Comparison of ENCODE assay signal across 11 mouse cellular contexts in genomic region chr12:70233637-70234315, GRCm38 (mm10). TPM values are rescaled to one million over a fixed set of nuclear protein-coding genes. Genes with fewer than 3 reads are reported as not detected.
A peak's percentile ranks its signal among the peaks of the same experiment; 100 is the strongest.
DNase-seq lines count a peak whose midpoint lies in the region; TF ChIP-seq lines count a peak whose summit lies in the region.
"Had no signal": no experiment of that assay in that cellular context is flagged by ENCODE, and none has a peak within 500 bp of the region (broad histone marks: within the 10 kb centered on the region; RNA-seq: fewer than 3 reads in every experiment).

No protein-coding gene starts in this region.

- no peak for TF ChIP-seq EP300 in CH12.LX (IDR thresholded peaks at IDR 0.05; ENCODE audit: low read length)

- TF ChIP-seq RAD21 in CH12.LX (IDR thresholded peaks at IDR 0.05; ENCODE audit: low read depth, low read length), result no peak

- TF ChIP-seq CTCF in liver, adult 2 months (IDR thresholded peaks at IDR 0.05; ENCODE audit: low read depth, low read length), result no peak
- no peak for TF ChIP-seq CTCF in CH12.LX (conservative IDR thresholded peaks at IDR 0.05 in 1 of 2, IDR thresholded peaks at IDR 0.05 in 1 of 2; ENCODE audit: low read depth in 2 of 2, low read length in 2 of 2)

- H3K4me3 ChIP-seq in liver, adult 2 months (ENCODE audit: insufficient read depth, low read depth, low read length), result no peak overlapping the region
- no peak overlapping the region for H3K4me3 ChIP-seq in CH12.LX (replicated peaks in 1 of 3; ENCODE audit: low read depth in 2 of 3, low read length in 2 of 3, poor library complexity in 1 of 3)
- peak overlapping the region; percentile 63 for H3K4me3 ChIP-seq in megakaryocyte, embryonic 14.5 days (replicated peaks)
- H3K4me3 ChIP-seq: forebrain, embryonic 12.5 days; heart, embryonic 10.5 days; stomach, embryonic 15.5 days had no signal

- no peaks in the 10 kb centered on the region for H3K79me2 ChIP-seq in liver, adult 2 months (ENCODE audit: control insufficient read depth, insufficient read depth, low read length)
- no peaks in the 10 kb centered on the region for H3K79me2 ChIP-seq in CH12.LX (replicated peaks; ENCODE audit: control insufficient read depth, extremely low read depth, insufficient read depth, poor library complexity, severe bottlenecking)

- in situ Hi-C loops in CH12.LX (cut with MboI; ENCODE audit: low pct_ligation_motif_present, low pct_unique_long_range_greater_than_20kb, low sequenced_read_pairs), result loop anchor here (25.0 kb wide), 1 partner anchor 679 kb away; no protein-coding TSS in a partner anchor

- H3K9me3 ChIP-seq in CH12.LX (replicated peaks; ENCODE audit: low read length), result no peaks in the 10 kb centered on the region
- H3K9me3 ChIP-seq in megakaryocyte, embryonic 14.5 days, result no peaks in the 10 kb centered on the region
- H3K9me3 ChIP-seq: forebrain, embryonic 12.5 days; heart, embryonic 10.5 days; stomach, embryonic 15.5 days had no signal

- H3K36me3 ChIP-seq in liver, adult 2 months (ENCODE audit: control insufficient read depth, insufficient read depth, low read length), result no peaks in the 10 kb centered on the region
- no peaks in the 10 kb centered on the region for H3K36me3 ChIP-seq in CH12.LX (replicated peaks in 1 of 2; ENCODE audit: control insufficient read depth in 1 of 2, insufficient read depth in 1 of 2, low read length in 1 of 2)
- peaks cover 3% of the 10 kb centered on the region for H3K36me3 ChIP-seq in megakaryocyte, embryonic 14.5 days (replicated peaks; ENCODE audit: low read length)
- H3K36me3 ChIP-seq: forebrain, embryonic 12.5 days; heart, embryonic 10.5 days; stomach, embryonic 15.5 days had no signal

- 29% methylated on average over 6 of the region's 6 CpGs for WGBS in liver, adult 2 months

- DNase-seq in liver, adult 2 months (ENCODE audit: extremely low read depth, low read depth, low spot score), result peak; percentile 100
- DNase-seq in liver, result no peak
- no peak for DNase-seq in CH12.LX (ENCODE audit: extremely low read depth)
- DNase-seq in adrenal gland, postnatal 14 days, result peak; percentile 44
- no peak for DNase-seq in ovary, postnatal 14 days (ENCODE audit: low spot score)
- no peak for DNase-seq in cerebellum, adult 8-10 months
- DNase-seq: layer of hippocampus, adult 9-11 months had no signal

- no peak for TF ChIP-seq POLR2A in liver, adult 2 months (IDR thresholded peaks at IDR 0.05; ENCODE audit: extremely low read depth, insufficient read depth, low read length)
- TF ChIP-seq POLR2A in CH12.LX (IDR thresholded peaks at IDR 0.05; ENCODE audit: low read depth, low read length), result no peak

- H3K27ac ChIP-seq in liver, adult 2 months (replicated peaks; ENCODE audit: insufficient read depth, low read depth, low read length), result 0 out of 2 replicates have a peak overlapping the region, but pooled peaks have one; percentile 1
- H3K27ac ChIP-seq in CH12.LX (ENCODE audit: insufficient read depth, low read depth), result no peak overlapping the region
- H3K27ac ChIP-seq: forebrain, embryonic 12.5 days; heart, embryonic 10.5 days; stomach, embryonic 15.5 days had no signal

- dilution Hi-C loops in CH12.LX (cut with MboI; ENCODE audit: extremely low pct_ligation_motif_present, extremely low pct_unique_long_range_greater_than_20kb, low sequenced_read_pairs), result no loop called here

- peaks cover 14% of the 10 kb centered on the region for H3K4me1 ChIP-seq in liver, adult 2 months (ENCODE audit: control insufficient read depth, insufficient read depth, low read length)
- peaks cover 0 to 5% of the 10 kb centered on the region in 2 experiments; a peak in 1 of 4 replicates for H3K4me1 ChIP-seq in CH12.LX (ENCODE audit: control insufficient read depth in 1 of 2, insufficient read depth in 2 of 2)
- H3K4me1 ChIP-seq in megakaryocyte, embryonic 14.5 days, result peaks cover 55% of the 10 kb centered on the region

- H3K27me3 ChIP-seq in liver, adult 2 months (ENCODE audit: control insufficient read depth, insufficient read depth, low read length), result no peaks in the 10 kb centered on the region
- H3K27me3 ChIP-seq in CH12.LX (replicated peaks), result no peaks in the 10 kb centered on the region
- H3K27me3 ChIP-seq in megakaryocyte, embryonic 14.5 days (replicated peaks), result no peaks in the 10 kb centered on the region
- H3K27me3 ChIP-seq: stomach, embryonic 15.5 days had no signal

- peak overlapping the region; percentile 29; the same call in 1 of the 2 replicates for H3K4me2 ChIP-seq in CH12.LX (ENCODE audit: insufficient read depth, low read depth, poor library complexity, severe bottlenecking)
- H3K4me2 ChIP-seq: forebrain, embryonic 12.5 days; stomach, embryonic 15.5 days had no signal

- no peak overlapping the region for H3K9ac ChIP-seq in liver, adult 2 months (ENCODE audit: low read depth, low read length)
- no peak overlapping the region for H3K9ac ChIP-seq in CH12.LX (ENCODE audit: insufficient read depth, low read depth)
- H3K9ac ChIP-seq: forebrain, embryonic 12.5 days; stomach, embryonic 15.5 days had no signal

TF ChIP-seq in CH12.LX, 34 proteins besides CTCF, POLR2A, EP300 and RAD21:
- TF ChIP-seq MYC (IDR thresholded peaks at IDR 0.05; ENCODE audit: low read depth, low read length), result no peak
- TF ChIP-seq ZC3H11A (IDR thresholded peaks at IDR 0.05; ENCODE audit: low read depth, low read length), result no peak
- TF ChIP-seq MAFK (IDR thresholded peaks at IDR 0.05; ENCODE audit: insufficient replicate concordance, low read length), result no peak

RNA-seq across cellular contexts. Expression of gene Pygl, which starts 2.5 kb away (rescaled TPM):
- total RNA-seq in liver, adult 2 months (2014; rRNA removed), result 290 and 428 TPM in 2 replicates
- polyA plus RNA-seq in liver, adult 2 months (2012; rRNA removed), result 281 and 298 TPM in 2 replicates
- total RNA-seq in CH12.LX (2012; rRNA removed) (0.25 and 1.1 TPM in 2 replicates), CH12.LX (2014; rRNA removed) (2.6 and 3.1 TPM in 2 replicates)
- 7.8 and 8.5 TPM in 2 replicates for polyA plus RNA-seq in CH12.LX (2012; ENCODE audit: insufficient read length, low read depth)
- total RNA-seq in adrenal gland, postnatal 14 days (2021), result 93.4 and 126 TPM in 2 replicates
- polyA plus RNA-seq in megakaryocyte, embryonic 14.5 days (2012; ENCODE audit: insufficient read depth, low replicate concordance), result 1.8 and 35.0 TPM in 2 replicates

Comparison
In these comparisons a context has a peak if more than half of its experiments do, and no peak if none do; other contexts are left out.
1. DNase-seq: peak in liver, adult 2 months (single experiment) and adrenal gland, postnatal 14 days (single experiment); none in liver (single experiment), CH12.LX (single experiment), ovary, postnatal 14 days (single experiment) and cerebellum, adult 8-10 months (single experiment).
2. RNA of gene Pygl, which starts 2.5 kb away (total RNA-seq): 290 to 428 TPM in liver, adult 2 months and 93.4 to 126 TPM in adrenal gland, postnatal 14 days; 0.25 to 3.1 TPM in CH12.LX; every median in the first group is over 10 times any median in the second.